Mouse (Mus musculus) kidney, adult 2 months (tissue): ENCODE measurements at regions not wholly inside any gene's neighbourhood (a gene's known extent, or its start where the extent isn't known, plus 50 kb on each side); places are given as distances from the start of the nearest gene placed in this dataset.

Experiments
- CTCF ChIP-seq: fragments of 200-500 bp; conservative IDR thresholded peaks from 2 replicates; pipeline ENCODE4 v1.5.1; 2011; ENCODE audit warnings: low read depth, mild to moderate bottlenecking, control low read depth, low read length, moderate library complexity, mixed read lengths; ENCODE audit not compliant: insufficient read depth, insufficient read length
- POLR2A ChIP-seq: fragments of 200-500 bp; IDR thresholded peaks from one replicate; pipeline ENCODE4 v1.6.1; 2011; ENCODE audit warnings: low read depth, low read length, control low read depth

- TF ChIP-seq POLR2A (no peak), CTCF (no peak)
Measured at GRCm38 (mm10) chr3:66398214-66399150, 101.8 kb upstream of the Veph1 start.
